Mouse (Mus musculus): Measurements from ENCODE around the gene Rasgrf2.

GRCm38 (mm10) chr13:91990709-91991284 lies 140.7 kb downstream of the Rasgrf2 start:
- TF ChIP-seq TAL1 (IDR thresholded peaks at IDR 0.05; ENCODE audit: low read length) (no peak), GATA1 (IDR thresholded peaks at IDR 0.05; ENCODE audit: low read length) (no peak)
